Mouse (Mus musculus): ENCODE data around the gene Tmem177. TPM values are rescaled to one million over a fixed set of nuclear protein-coding genes. Genes with fewer than 3 reads are reported as not detected.

Tmem177 gene
- polyA plus RNA-seq, 1 experiment from 2014 or later = 4.2 TPM

GRCm38 (mm10) chr1:119884272-119884671, 28.7 kb downstream of the Tmem177 start:
- no peaks in the 10 kb centered on the region for H3K4me1 ChIP-seq (replicated peaks; ENCODE audit: control insufficient read depth, insufficient read depth)
- H3K9ac ChIP-seq (ENCODE audit: low read length) = no peak overlapping the region
- ATAC-seq (ENCODE audit: low FRiP score, low TSS enrichment) (no peak), DNase-seq (ENCODE audit: low spot score) (no peak)
- no peak overlapping the region for H3K4me2 ChIP-seq (replicated peaks; ENCODE audit: low read depth)
- no peaks in the 10 kb centered on the region for H3K36me3 ChIP-seq (ENCODE audit: control insufficient read depth, insufficient read depth, low read length)
- no peak overlapping the region for H3K4me3 ChIP-seq (ENCODE audit: low read depth, low read length)
- no peak overlapping the region for H3K27ac ChIP-seq (replicated peaks)
- no peaks in the 10 kb centered on the region for H3K27me3 ChIP-seq (ENCODE audit: control insufficient read depth, insufficient read depth, low read length)
- no peaks in the 10 kb centered on the region for H3K9me3 ChIP-seq (ENCODE audit: control insufficient read depth, low read length)
- TF ChIP-seq EP300 (optimal IDR thresholded peaks at IDR 0.05) = no peak
- TF ChIP-seq CTCF (IDR thresholded peaks at IDR 0.05; ENCODE audit: low read depth) = no peak
- 78% methylated on average over 3 of the region's 3 CpGs for WGBS

- Histone ChIP-seq H3K9me3 (ENCODE audit: control insufficient read depth, low read length) (no peaks in the 10 kb centered on the region), H3K27me3 (ENCODE audit: control insufficient read depth, insufficient read depth, low read length) (no peaks in the 10 kb centered on the region), H3K9ac (ENCODE audit: low read length) (no peak overlapping the region), H3K27ac (replicated peaks) (no peak overlapping the region), H3K4me3 (ENCODE audit: low read depth, low read length) (no peak overlapping the region), H3K4me2 (replicated peaks; ENCODE audit: low read depth) (no peak overlapping the region), H3K36me3 (ENCODE audit: control insufficient read depth, insufficient read depth, low read length) (no peaks in the 10 kb centered on the region), H3K4me1 (replicated peaks; ENCODE audit: control insufficient read depth, insufficient read depth) (0 out of 2 replicates have a peak, but pooled peaks cover 6% of the 10 kb centered on the region)
- 58% methylated on average over 7 of the region's 7 CpGs for whole genome bisulfite sequencing
- DNase-seq (ENCODE audit: low spot score) (no peak), ATAC-seq (ENCODE audit: low FRiP score, low TSS enrichment) (no peak)
- TF ChIP-seq CTCF (IDR thresholded peaks at IDR 0.05; ENCODE audit: low read depth) (no peak), EP300 (optimal IDR thresholded peaks at IDR 0.05) (no peak)
Measured at GRCm38 (mm10) chr1:119878909-119879308, 34.1 kb downstream of the Tmem177 start.

GRCm38 (mm10) chr1:119877469-119877868, 35.5 kb downstream of the Tmem177 start:
- Histone ChIP-seq H3K9me3 (ENCODE audit: control insufficient read depth, low read length) (no peaks in the 10 kb centered on the region), H3K4me2 (replicated peaks; ENCODE audit: low read depth) (no peak overlapping the region), H3K4me1 (replicated peaks; ENCODE audit: control insufficient read depth, insufficient read depth) (0 out of 2 replicates have a peak, but pooled peaks cover 6% of the 10 kb centered on the region), H3K27me3 (ENCODE audit: control insufficient read depth, insufficient read depth, low read length) (no peaks in the 10 kb centered on the region), H3K36me3 (ENCODE audit: control insufficient read depth, insufficient read depth, low read length) (no peaks in the 10 kb centered on the region), H3K9ac (ENCODE audit: low read length) (no peak overlapping the region), H3K27ac (replicated peaks) (no peak overlapping the region), H3K4me3 (ENCODE audit: low read depth, low read length) (no peak overlapping the region)
- 83% methylated on average over 4 of the region's 4 CpGs for WGBS
- no peak for ATAC-seq (ENCODE audit: low FRiP score, low TSS enrichment)
- no peak for TF ChIP-seq CTCF (IDR thresholded peaks at IDR 0.05; ENCODE audit: low read depth)
- TF ChIP-seq EP300 (optimal IDR thresholded peaks at IDR 0.05) = no peak
- DNase-seq (ENCODE audit: low spot score) = no peak

- Histone ChIP-seq H3K4me3 (ENCODE audit: low read depth, low read length) (no peak overlapping the region), H3K9me3 (ENCODE audit: control insufficient read depth, low read length) (no peaks in the 10 kb centered on the region), H3K27ac (replicated peaks) (no peak overlapping the region; the same call in 1 of the 2 replicates), H3K9ac (ENCODE audit: low read length) (no peak overlapping the region), H3K4me2 (replicated peaks; ENCODE audit: low read depth) (peak overlapping the region; percentile 11; the same call in 1 of the 2 replicates), H3K36me3 (ENCODE audit: control insufficient read depth, insufficient read depth, low read length) (no peaks in the 10 kb centered on the region), H3K4me1 (replicated peaks; ENCODE audit: control insufficient read depth, insufficient read depth) (no peaks in the 10 kb centered on the region), H3K27me3 (ENCODE audit: control insufficient read depth, insufficient read depth, low read length) (no peaks in the 10 kb centered on the region)
- 53% methylated on average over 13 of the region's 13 CpGs for WGBS
- TF ChIP-seq CTCF (IDR thresholded peaks at IDR 0.05; ENCODE audit: low read depth) (no peak), EP300 (optimal IDR thresholded peaks at IDR 0.05) (no peak)
- ATAC-seq (ENCODE audit: low FRiP score, low TSS enrichment) = no peak
- DNase-seq (ENCODE audit: low spot score) = no peak
Measured at GRCm38 (mm10) chr1:119868395-119869161, 44.4 kb downstream of the Tmem177 start.

- no peaks in the 10 kb centered on the region for H3K4me1 ChIP-seq (replicated peaks; ENCODE audit: control insufficient read depth, insufficient read depth)
- no peak overlapping the region for H3K4me3 ChIP-seq (ENCODE audit: low read depth, low read length)
- ATAC-seq (ENCODE audit: low FRiP score, low TSS enrichment) (no peak), DNase-seq (ENCODE audit: low spot score) (no peak)
- TF ChIP-seq CTCF (IDR thresholded peaks at IDR 0.05; ENCODE audit: low read depth) (no peak), EP300 (optimal IDR thresholded peaks at IDR 0.05) (no peak)
- no peak overlapping the region for H3K27ac ChIP-seq (replicated peaks)
- no peak overlapping the region for H3K4me2 ChIP-seq (replicated peaks; ENCODE audit: low read depth)
- no peaks in the 10 kb centered on the region for H3K27me3 ChIP-seq (ENCODE audit: control insufficient read depth, insufficient read depth, low read length)
- H3K9ac ChIP-seq (ENCODE audit: low read length) = no peak overlapping the region
- no peaks in the 10 kb centered on the region for H3K36me3 ChIP-seq (ENCODE audit: control insufficient read depth, insufficient read depth, low read length)
- 64% methylated on average over 2 of the region's 2 CpGs for WGBS
- H3K9me3 ChIP-seq (ENCODE audit: control insufficient read depth, low read length) = no peaks in the 10 kb centered on the region
Measured at GRCm38 (mm10) chr1:119867300-119867699, 45.7 kb downstream of the Tmem177 start.

- WGBS = 68% methylated on average over 6 of the region's 6 CpGs
- Histone ChIP-seq H3K4me1 (replicated peaks; ENCODE audit: control insufficient read depth, insufficient read depth) (no peaks in the 10 kb centered on the region), H3K9ac (ENCODE audit: low read length) (no peak overlapping the region), H3K4me2 (replicated peaks; ENCODE audit: low read depth) (no peak overlapping the region), H3K9me3 (ENCODE audit: control insufficient read depth, low read length) (no peaks in the 10 kb centered on the region), H3K27ac (replicated peaks) (no peak overlapping the region), H3K4me3 (ENCODE audit: low read depth, low read length) (no peak overlapping the region), H3K36me3 (ENCODE audit: control insufficient read depth, insufficient read depth, low read length) (no peaks in the 10 kb centered on the region), H3K27me3 (ENCODE audit: control insufficient read depth, insufficient read depth, low read length) (no peaks in the 10 kb centered on the region)
- TF ChIP-seq EP300 (optimal IDR thresholded peaks at IDR 0.05) = no peak
- TF ChIP-seq CTCF (IDR thresholded peaks at IDR 0.05; ENCODE audit: low read depth) = no peak
- ATAC-seq (ENCODE audit: low FRiP score, low TSS enrichment) = no peak
- DNase-seq (ENCODE audit: low spot score) = no peak
Measured at GRCm38 (mm10) chr1:119865311-119865710, 47.7 kb downstream of the Tmem177 start.
